Mouse (Mus musculus) CH12.LX (cell line): ENCODE measurements at regions not wholly inside any gene's neighbourhood (a gene's known extent, or its start where the extent isn't known, plus 50 kb on each side); places are given as distances from the start of the nearest gene placed in this dataset.

Source experiments
- DNase-seq: peaks from one replicate; pipeline ENCODE4 v3.0.0-alpha.2; 2013; ENCODE audit errors: extremely low read depth
- H3K27ac ChIP-seq: 2 replicates; pipeline ENCODE4 v1.5.1; 2012; ENCODE audit warnings: low read depth, mild to moderate bottlenecking, control low read depth, moderate library complexity; ENCODE audit not compliant: insufficient read depth
- H3K27me3 ChIP-seq: replicated peaks from 2 replicates; pipeline ENCODE3; 2012; ENCODE audit warnings: inconsistent platforms
- H3K36me3 ChIP-seq, 2 experiments: replicated peaks in 1 of 2; 2 replicates each; pipeline versions ENCODE3 to v1.6.1; 2012; ENCODE audit warnings: inconsistent platforms in 1 of 2, low read length in 1 of 2, mild to moderate bottlenecking in 1 of 2, mixed read lengths in 1 of 2, moderate library complexity in 1 of 2; ENCODE audit not compliant: control insufficient read depth in 1 of 2, insufficient read depth in 1 of 2
- H3K4me1 ChIP-seq, 2 experiments: 2 replicates each; pipeline ENCODE4 v1.6.1; 2012; ENCODE audit warnings: inconsistent platforms in 1 of 2, moderate library complexity in 1 of 2; ENCODE audit not compliant: insufficient read depth in 2 of 2, control insufficient read depth in 1 of 2
- H3K4me2 ChIP-seq: 2 replicates; pipeline ENCODE4 v1.6.1; 2012; ENCODE audit warnings: low read depth, mild to moderate bottlenecking, control low read depth; ENCODE audit not compliant: poor library complexity, insufficient read depth, severe bottlenecking
- H3K4me3 ChIP-seq, 3 experiments: fragments of 150-350 bp in 1 of 3; sonication (generic) in 1 of 3; replicated peaks in 1 of 3; 2 replicates each; pipeline versions ENCODE3 to v1.5.1; 2011 to 2012; ENCODE audit warnings: low read depth in 2 of 3, low read length in 2 of 3, mild to moderate bottlenecking in 2 of 3, moderate library complexity in 2 of 3, control low read depth in 1 of 3, improper control_type of control experiment in 1 of 3, inconsistent platforms in 1 of 3, mixed read lengths in 1 of 3; ENCODE audit not compliant: poor library complexity in 1 of 3
- H3K79me2 ChIP-seq: replicated peaks from 2 replicates; pipeline ENCODE4 v1.6.1; 2012; ENCODE audit warnings: mild to moderate bottlenecking, moderate library complexity; ENCODE audit not compliant: control insufficient read depth, poor library complexity, insufficient read depth, severe bottlenecking; ENCODE audit errors: extremely low read depth
- H3K9ac ChIP-seq: 2 replicates; pipeline ENCODE4 v1.6.1; 2012; ENCODE audit warnings: low read depth, mild to moderate bottlenecking, control low read depth, moderate library complexity; ENCODE audit not compliant: insufficient read depth
- H3K9me3 ChIP-seq: replicated peaks from 2 replicates; pipeline ENCODE3; 2012; ENCODE audit warnings: low read length, inconsistent platforms, mixed read lengths
- BHLHE40 ChIP-seq: IDR thresholded peaks from 2 replicates; pipeline ENCODE4 v1.6.1; 2011; ENCODE audit warnings: mild to moderate bottlenecking, low read depth, low read length, improper control_type of control experiment
- CHD2 ChIP-seq: IDR thresholded peaks from 2 replicates; pipeline ENCODE4 v1.6.1; 2011; ENCODE audit warnings: low read length, improper control_type of control experiment
- E2F4 ChIP-seq: IDR thresholded peaks from 2 replicates; pipeline ENCODE4 v1.6.1; 2011; ENCODE audit warnings: low read depth, low read length, improper control_type of control experiment; ENCODE audit not compliant: insufficient replicate concordance
- ETS1 ChIP-seq: conservative IDR thresholded peaks from 2 replicates; pipeline ENCODE4 v1.6.1; 2012; ENCODE audit warnings: low read depth, mild to moderate bottlenecking, inconsistent platforms, low read length, improper control_type of control experiment, moderate library complexity
- HCFC1 ChIP-seq: IDR thresholded peaks from 2 replicates; pipeline ENCODE4 v1.6.1; 2012; ENCODE audit warnings: low read depth, mild to moderate bottlenecking, inconsistent platforms, low read length, improper control_type of control experiment
- IRF4 ChIP-seq: IDR thresholded peaks from 2 replicates; pipeline ENCODE4 v1.6.1; 2014; ENCODE audit warnings: low read depth, mild to moderate bottlenecking, inconsistent platforms, low read length, improper control_type of control experiment
- JUND ChIP-seq: conservative IDR thresholded peaks from 2 replicates; pipeline ENCODE4 v1.6.1; 2011; ENCODE audit warnings: low read depth, low read length, improper control_type of control experiment
- MAX ChIP-seq: IDR thresholded peaks from 2 replicates; pipeline ENCODE4 v1.6.1; 2011; ENCODE audit warnings: low read length, improper control_type of control experiment
- MEF2A ChIP-seq: IDR thresholded peaks from 2 replicates; pipeline ENCODE4 v1.6.1; 2014; ENCODE audit warnings: low read depth, mild to moderate bottlenecking, inconsistent platforms, low read length, improper control_type of control experiment, borderline replicate concordance
- POLR2A ChIP-seq: IDR thresholded peaks from 2 replicates; pipeline ENCODE4 v1.6.1; 2011; ENCODE audit warnings: low read depth, mild to moderate bottlenecking, improper control_type of control experiment, low read length
- RAD21 ChIP-seq: IDR thresholded peaks from 2 replicates; pipeline ENCODE4 v1.6.1; 2011; ENCODE audit warnings: low read depth, mild to moderate bottlenecking, low read length, improper control_type of control experiment, moderate library complexity
- SIN3A ChIP-seq: IDR thresholded peaks from 2 replicates; pipeline ENCODE4 v1.6.1; 2012; ENCODE audit warnings: low read length, improper control_type of control experiment, inconsistent platforms
- TCF12 ChIP-seq: IDR thresholded peaks from 2 replicates; pipeline ENCODE4 v1.6.1; 2014; ENCODE audit warnings: low read depth, mild to moderate bottlenecking, inconsistent platforms, low read length, improper control_type of control experiment
- USF1 ChIP-seq: IDR thresholded peaks from 2 replicates; pipeline ENCODE4 v1.6.1; 2014; ENCODE audit warnings: low read depth, mild to moderate bottlenecking, inconsistent platforms, low read length, improper control_type of control experiment
- USF2 ChIP-seq: conservative IDR thresholded peaks from 2 replicates; pipeline ENCODE4 v1.6.1; 2011; ENCODE audit warnings: low read depth, low read length, improper control_type of control experiment
- ZC3H11A ChIP-seq: IDR thresholded peaks from 2 replicates; pipeline ENCODE4 v1.6.1; 2012; ENCODE audit warnings: low read depth, mild to moderate bottlenecking, inconsistent platforms, low read length, improper control_type of control experiment
- ZMIZ1 ChIP-seq: IDR thresholded peaks from 2 replicates; pipeline ENCODE4 v1.6.1; 2012; ENCODE audit warnings: low read depth, mild to moderate bottlenecking, inconsistent platforms, low read length, improper control_type of control experiment
- ZNF384 ChIP-seq: IDR thresholded peaks from 2 replicates; pipeline ENCODE4 v1.6.1; 2012; ENCODE audit warnings: low read depth, low read length, improper control_type of control experiment, inconsistent platforms
- dilution Hi-C: fragments of 300-500 bp; cut with MboI; formaldehyde crosslinking; loops from 2 replicates; pipeline ENCODE4 v1.14.3; 2020; ENCODE audit warnings: low sequenced_read_pairs; ENCODE audit not compliant: extremely low pct_unique_long_range_greater_than_20kb, extremely low pct_ligation_motif_present
- in situ Hi-C: fragments of 300-500 bp; cut with MboI; formaldehyde crosslinking; loops from 3 replicates; pipeline ENCODE4 v1.14.3; 2019; ENCODE audit warnings: low sequenced_read_pairs, low pct_ligation_motif_present, low pct_unique_long_range_greater_than_20kb, mixed read lengths

- DNase-seq = no peak
- Histone ChIP-seq H3K27me3 (no peaks in the 10 kb centered on the region), H3K4me1 (peaks cover 0 to 4% of the 10 kb centered on the region in 2 experiments; a peak in 1 of 4 replicates), H3K79me2 (no peaks in the 10 kb centered on the region), H3K4me3 (no peak overlapping the region), H3K9me3 (no peaks in the 10 kb centered on the region), H3K9ac (no peak overlapping the region), H3K36me3 (no peaks in the 10 kb centered on the region), H3K4me2 (no peak overlapping the region), H3K27ac (no peak overlapping the region)
- in situ Hi-C loops = no loop called here
- TF ChIP-seq BHLHE40 (no peak), CHD2 (no peak), HCFC1 (no peak), E2F4 (no peak), IRF4 (no peak), MAX (no peak), ZC3H11A (no peak), ZNF384 (no peak), JUND (no peak), USF2 (no peak), POLR2A (no peak), TCF12 (no peak), ZMIZ1 (no peak), USF1 (no peak)
- dilution Hi-C loops = no loop called here
These were observed 435.7 kb upstream of the Acvr2a start for GRCm38 (mm10) chr2:48378160-48378559.

GRCm38 (mm10) chr2:48378749-48379148 is 435.2 kb upstream of the Acvr2a start:
- dilution Hi-C loops = no loop called here
- no peaks in the 10 kb centered on the region for H3K36me3 ChIP-seq
- no peaks in the 10 kb centered on the region for H3K27me3 ChIP-seq
- TF ChIP-seq RAD21 = no peak
- TF ChIP-seq SIN3A = no peak
- no peak for TF ChIP-seq ETS1
- TF ChIP-seq MEF2A = no peak
- H3K4me2 ChIP-seq = no peak overlapping the region
- H3K9me3 ChIP-seq = no peaks in the 10 kb centered on the region
- no peak overlapping the region for H3K27ac ChIP-seq
- DNase-seq = no peak
- no peak overlapping the region for H3K4me3 ChIP-seq
- in situ Hi-C loops = no loop called here
- H3K9ac ChIP-seq = no peak overlapping the region
- H3K79me2 ChIP-seq = no peaks in the 10 kb centered on the region
- peaks cover 0 to 4% of the 10 kb centered on the region in 2 experiments; a peak in 1 of 4 replicates for H3K4me1 ChIP-seq
